Mouse (Mus musculus) layer of hippocampus, postnatal 14 days (tissue): ENCODE data around the gene Psma1. TPM values are rescaled to one million over a fixed set of nuclear protein-coding genes. Genes with fewer than 3 reads are reported as not detected.

Experiments
- DNase-seq, 2 experiments: peaks; one replicate each; pipeline ENCODE4 v3.0.0; 2021 to 2022; ENCODE audit warnings: low spot score in 2 of 2, mixed read lengths in 1 of 2
- long read RNA-seq, 2 experiments: library from polyadenylated mRNA; stranded (forward); transcript quantifications; one replicate each; pipeline ENCODE4 v2.0.0; 2021
- total RNA-seq, 2 experiments: library from RNA; stranded (reverse); gene quantifications; 2 replicates each; pipeline ENCODE4 v1.2.3; 2021

Psma1 gene
- total RNA-seq = 100 to 1,000 TPM; 120 to 127 TPM
- long read RNA-seq, experiment 1, transcript Psma1-201 (10 exons, 1,201 nt) = major isoform, 78 of 90 reads
- long read RNA-seq, experiment 1, partial matches to known transcripts = 0 of 90 reads
- long read RNA-seq, experiment 1, other reads (novel, unspliced or antisense) = 7 of 90 reads
- long read RNA-seq, experiment 2, transcript Psma1-201 (10 exons, 1,201 nt) = major isoform, 138 of 152 reads
- long read RNA-seq, experiment 2, partial matches to known transcripts = 0 of 152 reads
- long read RNA-seq, experiment 2, other reads (novel, unspliced or antisense) = 7 of 152 reads

DNA sequence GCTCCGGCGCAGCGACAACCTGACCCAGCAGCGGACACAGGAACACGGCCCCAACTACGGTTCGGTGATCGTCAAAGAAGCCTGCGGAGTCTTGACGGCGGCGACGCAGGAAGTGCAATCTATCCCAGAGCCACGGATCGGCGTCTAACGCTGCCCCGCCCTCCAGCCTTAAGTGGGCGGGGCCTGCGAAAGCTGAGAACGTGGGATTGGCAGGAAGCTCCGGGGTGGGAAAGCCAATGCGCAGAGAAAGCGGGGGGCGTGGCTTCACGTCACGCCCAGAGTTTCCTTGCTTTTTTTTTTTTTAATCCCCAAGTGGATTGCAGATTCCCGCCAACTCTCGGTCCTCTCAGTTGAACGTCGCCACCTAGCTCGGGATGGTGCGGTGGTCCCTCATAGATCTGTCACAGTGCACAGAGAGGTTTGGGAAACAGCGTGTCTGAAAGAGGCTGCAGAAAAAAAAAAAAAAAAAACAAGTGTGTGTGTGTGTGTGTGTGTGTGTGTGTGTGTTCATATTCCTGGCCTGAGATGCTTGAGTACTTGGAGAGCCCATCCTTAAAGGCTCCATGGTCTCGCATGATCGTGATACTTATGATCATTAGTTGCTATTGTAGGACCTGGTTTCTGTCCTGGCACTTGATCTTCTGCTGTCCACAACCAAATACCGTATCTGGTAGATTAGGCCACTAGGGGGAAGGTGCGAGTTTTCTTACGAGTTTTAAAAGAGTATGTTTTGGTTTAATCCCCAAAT is at the start of gene Psma1:
Psma1 (minus strand) TSS at position 114 of the 748 bp plus-strand sequence.
- DNase-seq = peak; percentile 95 to 97

DNA sequence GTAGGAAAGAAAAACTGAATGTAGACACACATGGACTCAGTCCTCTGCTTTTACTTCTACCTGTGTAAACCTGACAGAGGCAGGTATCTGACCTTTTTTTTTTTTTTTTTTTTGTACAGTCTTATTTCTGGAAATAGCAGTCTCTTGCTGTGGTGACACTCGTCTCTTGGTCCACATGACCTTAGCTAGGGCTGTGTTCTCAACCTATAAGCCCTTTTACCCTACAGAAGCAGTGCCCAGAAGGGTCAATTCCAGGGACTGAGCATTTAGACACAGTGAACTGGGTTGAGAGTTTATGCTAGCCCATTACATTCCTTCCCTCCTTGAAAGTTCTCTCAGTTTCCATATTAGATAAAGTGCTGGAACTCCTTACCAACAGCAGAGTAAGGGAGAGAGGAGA is 47.6 kb upstream of the Psma1 start:
- DNase-seq = no peak

DNA sequence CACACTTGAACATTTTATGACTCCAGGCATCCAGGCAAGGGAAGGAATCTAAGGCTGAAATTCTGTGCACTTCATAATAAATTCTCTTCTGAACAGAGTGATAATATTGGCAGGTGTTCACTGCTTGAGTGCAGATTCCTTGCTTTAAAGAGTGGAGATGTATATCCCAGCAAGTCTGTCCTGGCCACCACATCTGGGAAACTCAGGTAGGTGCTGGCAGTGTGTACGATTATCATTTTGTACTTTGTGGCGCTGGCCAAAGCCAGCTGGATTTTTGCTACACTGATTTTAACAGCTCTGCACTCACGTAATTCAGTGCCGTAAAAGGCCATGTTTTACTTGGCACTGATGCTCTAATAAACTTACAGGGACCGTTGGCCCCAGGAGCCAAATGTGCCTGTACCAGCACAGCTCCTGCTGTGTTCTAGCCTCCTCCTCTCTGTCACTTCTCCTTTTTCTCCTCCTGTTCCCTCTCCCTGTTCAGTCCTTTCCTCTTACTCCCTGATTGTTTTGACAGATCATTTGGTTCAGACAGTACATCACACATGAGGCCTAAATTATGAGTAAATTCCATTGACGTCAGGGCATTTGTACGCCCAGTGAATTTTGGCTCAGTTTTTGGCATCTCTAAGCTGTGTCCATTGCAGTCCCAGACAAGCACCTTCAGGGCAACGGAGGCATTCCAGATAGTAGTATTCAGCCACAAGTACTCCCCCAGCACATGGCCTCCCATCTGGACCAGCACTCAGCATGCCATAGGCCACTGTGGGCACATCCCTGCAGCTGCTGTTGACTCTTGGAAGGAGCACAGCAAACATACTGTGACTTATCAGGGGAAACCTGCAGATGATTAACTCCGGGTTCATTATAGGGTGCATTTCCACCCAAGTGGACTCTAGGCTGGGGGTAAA is 46.9 kb upstream of the Psma1 start:
- DNase-seq = no peak

DNA sequence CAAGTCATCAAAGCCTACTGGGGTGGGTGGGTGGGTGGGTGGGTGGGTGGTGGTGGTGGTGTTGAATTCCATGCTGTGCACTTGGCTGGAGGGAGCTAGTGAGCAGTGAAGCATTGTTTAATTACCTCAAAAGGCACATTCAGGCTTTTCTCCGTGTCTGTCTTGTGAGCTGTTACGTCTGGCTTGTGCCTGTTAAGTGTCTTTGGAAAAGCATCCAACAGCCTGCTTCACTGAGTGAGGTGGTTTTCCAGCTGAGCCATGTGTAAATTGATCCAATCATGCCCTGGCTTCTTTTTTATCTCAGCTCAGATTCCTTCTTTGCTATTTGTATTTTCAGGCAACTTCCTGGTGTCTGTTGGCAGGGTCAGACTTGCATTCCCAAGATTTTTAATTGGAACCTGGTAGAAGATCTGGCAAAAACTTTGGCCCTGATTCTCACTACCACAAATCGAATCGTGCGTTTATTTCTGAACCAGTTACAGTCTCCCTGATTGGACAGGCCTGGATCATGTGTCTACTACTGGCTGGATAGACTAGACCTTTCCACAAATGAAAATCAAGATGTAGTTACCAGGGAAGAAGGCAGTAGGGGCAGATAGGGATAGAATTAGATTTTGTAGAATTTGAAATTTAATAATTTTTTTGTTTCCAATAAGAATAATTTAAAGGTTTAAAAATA is 45.9 kb upstream of the Psma1 start:
- no peak for DNase-seq

DNA sequence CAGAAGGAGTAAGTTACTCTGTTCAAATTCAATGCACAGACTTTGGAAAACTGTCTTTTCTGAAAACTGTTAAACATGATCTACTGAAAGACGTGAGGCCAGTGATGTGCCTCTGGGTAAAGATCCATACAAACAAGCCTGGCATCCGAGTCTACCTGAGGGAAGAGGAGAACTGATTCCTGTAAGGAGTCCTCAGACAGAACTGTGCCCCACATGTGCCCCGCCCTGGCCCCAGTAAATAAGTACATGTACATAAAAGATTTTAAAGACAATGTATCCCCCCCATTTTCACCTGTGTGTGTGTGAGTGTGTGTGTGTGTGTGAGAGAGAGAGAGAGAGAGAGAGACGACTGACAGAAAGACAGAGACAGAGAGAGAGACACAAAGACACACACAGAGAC is 42.0 kb upstream of the Psma1 start:
- DNase-seq = no peak

DNA sequence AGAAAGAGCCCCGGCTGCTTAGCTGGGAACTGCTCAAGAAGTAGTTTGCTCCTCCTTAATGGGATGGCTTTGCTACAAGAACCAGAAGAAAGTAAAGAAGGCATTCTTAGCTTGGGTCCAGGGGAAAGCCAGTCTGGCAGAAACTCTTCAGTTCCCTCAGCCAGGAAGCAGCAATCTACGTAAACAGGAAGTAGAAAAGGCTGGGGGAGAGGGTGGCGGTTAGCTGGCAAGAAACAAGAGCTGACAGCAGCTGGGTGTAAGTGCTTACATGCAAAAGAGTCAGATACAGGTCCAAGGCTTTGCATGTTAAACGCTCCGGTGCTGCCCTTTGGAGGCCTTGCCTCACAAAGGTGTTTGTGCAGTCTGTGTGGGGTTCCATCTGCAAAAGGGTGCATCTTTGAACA is 41.5 kb upstream of the Psma1 start:
- DNase-seq = no peak

DNA sequence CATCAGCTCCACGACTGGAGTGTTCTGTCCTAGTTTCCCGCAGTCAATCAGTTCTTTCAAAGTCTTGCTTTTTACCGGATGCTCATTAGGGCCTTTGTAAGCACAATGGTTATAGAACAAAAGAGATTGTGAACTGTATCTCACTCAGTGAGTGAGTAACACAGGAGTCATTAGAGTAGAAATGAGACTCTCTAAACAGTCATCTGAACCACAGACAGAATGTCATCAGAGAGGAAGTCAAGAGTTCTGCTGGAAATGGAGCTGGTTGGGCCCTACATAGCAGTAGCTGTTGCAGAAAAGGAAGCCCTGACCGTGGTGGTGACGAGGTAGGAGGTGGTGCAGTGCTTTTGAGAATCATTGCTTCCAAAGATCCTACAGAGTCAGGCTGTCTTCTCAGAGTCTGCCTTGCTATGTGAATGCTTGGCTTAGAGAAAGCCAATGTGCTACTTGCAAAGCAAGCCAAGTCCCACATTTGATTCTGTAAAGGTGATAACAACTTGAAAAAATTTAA is 40.5 kb upstream of the Psma1 start:
- no peak for DNase-seq

DNA sequence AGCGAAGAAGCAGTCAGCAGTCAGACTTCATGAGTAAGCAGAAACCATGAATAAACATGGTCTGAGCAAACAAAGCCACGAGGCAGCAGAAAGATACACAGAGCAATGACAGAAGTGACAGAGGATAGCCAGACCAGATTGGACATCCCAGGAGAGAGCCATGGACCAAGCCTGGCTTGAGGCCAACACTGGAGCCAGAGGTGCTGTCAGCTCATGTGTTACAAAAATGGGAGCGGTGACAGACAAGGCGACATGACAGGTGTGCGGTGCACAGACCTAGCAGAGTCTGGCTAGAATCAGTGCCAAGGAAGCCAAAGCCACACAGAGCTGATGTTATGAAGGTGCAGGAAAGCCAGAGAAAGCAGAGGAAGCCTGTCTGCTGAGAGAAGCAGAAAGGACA is 35.3 kb upstream of the Psma1 start:
- DNase-seq = no peak

DNA sequence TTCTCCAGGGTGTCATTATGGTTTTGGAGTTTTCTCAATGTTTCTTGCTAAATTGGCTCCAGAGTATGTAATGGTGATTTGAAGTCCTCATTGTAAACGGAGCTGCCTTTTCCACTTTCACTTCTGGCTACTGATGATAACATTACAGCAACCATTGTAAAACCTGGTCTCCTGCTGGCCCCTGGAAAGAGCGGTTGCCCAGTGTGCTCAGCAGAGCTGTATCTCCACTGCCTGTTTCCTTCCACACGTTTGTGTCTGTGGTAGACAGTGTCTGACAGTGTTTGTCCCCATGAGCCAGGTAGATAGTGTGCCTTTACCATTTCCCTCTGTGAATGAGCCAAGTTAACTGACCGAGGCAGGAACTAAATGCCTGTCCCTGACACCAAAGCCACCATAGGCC is 33.1 kb upstream of the Psma1 start:
- no peak for DNase-seq

DNA sequence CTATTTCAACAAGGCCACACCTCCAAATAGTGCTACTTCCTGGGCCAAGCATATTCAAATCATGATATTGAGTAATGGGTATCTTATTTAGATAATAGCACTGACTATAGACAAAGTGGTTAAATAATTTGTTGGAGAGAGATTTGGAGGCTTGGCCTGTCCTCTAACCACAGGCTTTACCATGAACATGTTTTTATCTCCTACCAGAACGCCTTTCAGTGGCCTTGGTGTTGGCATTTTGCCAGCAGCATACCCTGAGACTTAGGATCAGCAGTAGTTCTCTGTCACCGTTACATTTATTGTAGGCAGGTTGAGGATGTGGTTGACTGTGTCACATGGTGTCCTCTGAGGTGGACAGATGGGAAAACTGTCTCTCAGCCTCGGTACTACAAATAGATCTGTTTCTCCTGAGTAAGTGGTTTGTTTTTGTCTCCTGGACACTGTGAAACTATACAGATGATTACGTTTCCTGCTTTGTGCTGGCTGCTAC is 25.4 kb upstream of the Psma1 start:
- no peak for DNase-seq

DNA sequence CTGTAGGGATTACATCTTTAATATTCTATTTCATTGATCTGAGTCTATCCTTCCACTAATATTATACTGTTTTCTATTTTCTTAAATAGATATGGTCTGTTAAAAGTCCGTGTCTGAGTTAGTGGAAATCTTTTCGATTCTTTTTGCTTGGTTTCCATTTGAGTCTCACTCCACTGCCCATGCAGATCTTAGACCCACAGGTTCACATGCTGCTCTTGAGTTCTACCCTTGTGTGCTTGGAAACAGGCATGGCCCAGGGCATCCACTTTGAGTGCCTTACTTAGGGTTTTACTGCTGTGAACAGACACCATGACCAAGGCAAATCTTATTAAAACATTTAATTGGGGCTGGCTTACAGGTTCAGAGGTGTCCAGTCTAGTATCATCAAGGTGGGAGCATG is 24.9 kb upstream of the Psma1 start:
- DNase-seq = no peak

DNA sequence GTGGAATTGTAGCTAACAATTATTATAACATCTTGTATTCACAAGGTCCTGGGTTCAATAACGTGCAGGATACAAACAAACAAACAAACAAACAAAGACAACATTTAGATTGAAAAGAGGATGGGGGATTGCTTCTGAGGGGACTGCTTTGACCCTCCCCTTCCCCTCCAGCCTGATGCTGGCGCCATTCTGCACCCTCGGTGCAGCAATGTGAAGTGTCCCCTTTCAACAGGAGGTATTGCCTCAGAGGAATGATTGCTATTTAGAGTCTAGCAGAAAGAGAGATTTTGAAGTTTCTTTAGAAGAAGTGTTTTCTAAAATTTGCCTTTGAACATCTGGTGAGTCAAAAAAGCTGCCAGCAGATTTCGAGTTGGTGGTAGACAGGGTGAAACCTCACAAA is 23.3 kb upstream of the Psma1 start:
- DNase-seq = no peak

DNA sequence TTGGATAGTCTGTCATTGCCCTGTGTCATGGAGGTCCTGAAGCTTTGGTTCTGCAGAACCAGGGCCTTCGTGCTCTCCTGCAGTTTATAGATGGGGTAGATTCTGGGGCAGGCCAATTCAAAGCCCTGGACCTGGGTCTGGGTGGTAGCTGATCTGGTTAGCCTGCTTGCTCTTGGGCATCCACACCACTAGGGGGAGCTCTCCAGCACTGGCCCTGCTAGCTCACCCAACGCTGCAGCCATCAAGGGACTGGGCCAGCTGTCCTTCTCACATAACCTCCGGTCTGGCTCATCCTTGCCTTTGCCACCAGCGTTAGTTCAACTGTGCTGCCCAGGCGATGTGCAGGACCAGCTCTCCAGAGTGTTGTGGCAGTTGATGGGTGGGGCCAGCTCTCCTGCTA is 18.8 kb upstream of the Psma1 start:
- no peak for DNase-seq

DNA sequence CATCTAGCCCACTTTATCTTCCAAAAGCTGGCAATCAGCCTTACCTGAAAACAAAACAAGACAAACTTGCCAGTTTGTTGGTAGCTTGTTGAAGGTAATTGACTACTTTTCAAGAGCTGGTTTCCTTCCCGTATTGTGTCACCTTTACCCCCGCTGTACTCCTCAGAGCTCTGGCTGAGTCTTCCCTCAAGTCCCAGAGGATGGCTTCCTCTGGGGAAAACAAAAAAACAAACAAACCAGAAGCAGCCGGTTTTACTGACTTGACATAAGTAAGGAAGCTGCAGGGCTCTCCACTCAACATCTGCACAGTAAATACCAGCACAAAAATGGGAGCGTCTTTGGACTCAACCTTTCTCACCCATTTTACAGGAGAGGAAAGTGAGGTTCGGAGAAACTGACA is 18.0 kb upstream of the Psma1 start:
- no peak for DNase-seq

DNA sequence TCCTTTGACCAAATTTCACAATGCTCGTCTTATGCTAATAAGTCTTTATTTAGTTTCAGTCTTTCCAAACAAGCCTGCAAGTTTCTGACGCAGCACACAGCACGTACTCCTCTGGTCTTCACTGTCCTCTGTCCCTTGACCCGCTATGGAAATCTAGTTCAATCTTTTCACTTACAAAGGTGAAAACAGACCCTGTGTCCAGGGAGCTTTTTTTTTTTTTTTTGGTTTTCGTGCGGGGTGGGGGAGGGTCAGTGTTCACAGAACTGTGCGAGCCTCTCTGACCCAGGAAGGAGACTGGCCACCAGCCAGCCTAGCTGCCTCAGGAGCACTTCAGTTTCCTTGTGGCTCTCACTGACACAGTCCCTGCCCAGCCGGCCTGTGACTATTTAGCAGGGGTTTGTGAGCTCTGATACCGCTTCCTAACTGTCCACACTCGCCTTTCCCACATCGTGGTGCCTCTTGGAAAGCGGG is 16.6 kb upstream of the Psma1 start:
- DNase-seq = peak; percentile 57 to 70

DNA sequence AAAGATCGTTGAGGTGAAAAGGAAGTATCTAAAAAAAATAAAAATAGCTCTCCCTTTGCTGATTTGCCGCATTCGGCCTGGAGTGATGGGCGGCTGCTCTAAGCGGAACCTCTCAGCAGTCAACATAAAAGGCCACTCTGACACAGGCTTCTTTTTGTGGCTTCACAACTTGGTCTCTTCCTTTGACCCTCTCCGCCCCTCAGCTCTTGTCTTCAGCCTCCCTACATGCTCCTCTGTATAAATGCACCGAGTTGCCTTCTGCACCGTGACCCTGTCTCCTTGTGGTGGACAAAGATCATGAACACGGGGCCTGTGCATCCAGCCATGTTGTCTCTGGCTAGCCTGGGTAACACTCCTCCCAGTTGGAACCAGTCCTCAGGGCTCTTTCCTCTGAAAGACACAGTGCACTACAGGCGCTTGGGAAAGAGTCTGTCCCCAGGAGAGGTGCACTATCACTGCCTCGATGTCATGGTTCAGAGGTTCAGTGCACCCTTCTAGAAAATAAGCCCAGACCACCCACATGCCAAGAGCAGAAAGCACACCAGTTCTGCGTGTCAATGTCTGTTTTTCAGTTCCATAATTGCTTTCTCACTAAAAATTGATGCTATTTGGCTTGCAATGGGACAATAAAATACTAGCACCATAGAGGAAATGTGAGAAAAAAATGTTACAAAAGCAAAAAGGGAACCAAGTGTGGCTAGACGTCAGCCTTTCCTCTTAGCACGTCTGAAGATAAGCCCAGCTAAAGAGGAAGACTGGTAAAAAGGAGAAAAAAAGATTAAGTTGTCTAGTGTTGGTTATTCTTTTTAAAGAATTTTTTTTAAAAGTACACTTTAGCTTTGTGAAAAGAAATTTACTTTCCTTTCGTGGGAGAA is 15.8 kb upstream of the Psma1 start:
- DNase-seq = no peak

DNA sequence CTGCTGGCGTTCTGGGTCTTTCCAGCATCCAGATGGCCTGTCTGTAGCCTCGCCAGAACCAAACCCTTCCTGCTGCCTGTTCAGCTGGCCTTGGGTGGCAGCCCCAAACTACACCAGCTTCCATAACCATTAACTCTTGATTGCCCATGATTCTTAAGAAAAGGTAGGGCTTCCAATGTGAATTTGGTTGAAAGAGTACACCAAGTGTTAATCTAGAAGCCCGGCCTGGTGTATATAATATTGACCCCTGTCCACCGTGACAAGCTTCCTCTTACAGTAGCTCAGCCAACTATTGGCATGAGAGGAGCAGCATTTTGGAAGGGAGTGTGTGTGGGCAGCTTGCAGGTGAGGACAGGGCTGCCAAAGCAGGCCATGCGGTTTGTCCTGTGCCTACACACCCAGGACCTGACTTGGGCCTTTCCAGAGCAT is 14.2 kb upstream of the Psma1 start:
- peak; percentile 55 to 79 for DNase-seq

DNA sequence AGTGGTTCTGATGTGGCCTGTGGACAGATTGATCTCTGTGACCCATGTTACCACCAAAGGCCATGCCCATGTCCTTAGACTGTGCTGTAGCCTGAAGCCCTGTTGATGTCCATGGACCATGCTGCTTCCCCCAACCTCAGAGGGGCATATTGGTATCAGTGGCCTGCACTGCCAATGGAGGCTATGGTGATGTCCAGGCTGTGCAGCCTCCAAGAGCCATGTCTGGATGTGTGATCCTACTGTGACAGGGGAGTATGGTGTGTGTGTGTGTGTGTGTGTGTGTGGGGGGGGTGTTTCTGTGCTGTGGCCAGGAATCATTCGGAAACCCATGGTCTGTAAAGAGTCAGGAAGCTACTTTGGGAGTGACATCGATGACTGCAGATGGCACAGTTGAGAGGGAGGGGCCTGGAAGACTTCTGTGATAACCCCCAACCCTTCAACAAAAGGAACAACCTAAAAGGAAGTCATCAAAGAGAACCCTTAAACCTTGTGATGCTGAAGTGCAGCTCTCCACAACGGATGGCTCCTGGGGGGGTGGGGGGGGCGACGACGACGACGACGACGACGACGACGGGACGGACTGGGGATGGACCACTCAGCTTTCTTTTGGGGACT is 8.5 kb upstream of the Psma1 start:
- no peak for DNase-seq

DNA sequence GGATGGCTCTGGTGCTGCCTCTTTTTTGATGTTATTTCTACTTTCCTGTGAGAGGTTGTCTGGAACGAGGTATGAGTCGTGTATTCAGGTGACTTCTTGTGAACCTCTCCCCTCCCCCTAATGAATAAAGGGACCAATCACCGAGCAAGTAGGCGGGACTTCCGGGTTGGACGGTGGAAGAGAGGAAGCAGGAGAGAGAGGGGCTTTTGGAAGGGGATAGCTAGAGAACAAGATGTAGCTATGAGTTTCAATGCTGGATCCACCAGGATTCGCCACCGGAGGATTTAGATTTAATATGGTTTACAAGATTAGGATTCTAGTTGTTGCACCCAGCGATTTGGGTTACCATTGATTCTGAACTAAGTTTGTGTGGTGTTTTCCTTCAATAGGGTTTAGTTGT is 7.1 kb upstream of the Psma1 start:
- no peak for DNase-seq
